Mouse (Mus musculus) myocyte (in vitro differentiated cells): ENCODE measurements around the gene Plekhm1. TPM values are rescaled to one million over a fixed set of nuclear protein-coding genes. Genes with fewer than 3 reads are reported as not detected.

Source experiments
- H3K27me3 ChIP-seq: one replicate; pipeline ENCODE4 v1.6.1; 2011; ENCODE audit not compliant: control insufficient read depth, insufficient read depth, insufficient read length
- H3K36me3 ChIP-seq: one replicate; pipeline ENCODE4 v1.6.1; 2011; ENCODE audit not compliant: control insufficient read depth, insufficient read depth
- H3K4me2 ChIP-seq: one replicate; pipeline ENCODE4 v1.6.1; 2011; ENCODE audit warnings: low read depth, control low read depth
- H3K4me3 ChIP-seq: one replicate; pipeline ENCODE4 v1.5.1; 2011; ENCODE audit warnings: mild to moderate bottlenecking, control low read depth, moderate library complexity
- H3K79me2 ChIP-seq: one replicate; pipeline ENCODE4 v1.6.1; 2011; ENCODE audit not compliant: control insufficient read depth, insufficient read depth
- H3ac ChIP-seq: one replicate; pipeline ENCODE4 v1.6.1; 2011; ENCODE audit not compliant: control insufficient read depth, insufficient read length
- CEBPB ChIP-seq: IDR thresholded peaks from 2 replicates; pipeline ENCODE4 v1.6.1; 2011; ENCODE audit warnings: mild to moderate bottlenecking, moderate library complexity; ENCODE audit not compliant: poor library complexity, insufficient read depth, severe bottlenecking
- E2F4 ChIP-seq: IDR thresholded peaks from one replicate; pipeline ENCODE4 v1.6.1; 2011; ENCODE audit warnings: mild to moderate bottlenecking, control low read depth, moderate library complexity; ENCODE audit not compliant: insufficient read depth
- MAX ChIP-seq: IDR thresholded peaks from one replicate; pipeline ENCODE4 v1.6.1; 2011; ENCODE audit warnings: low read depth, mild to moderate bottlenecking, control low read depth
- MYOD1 ChIP-seq, 3 experiments: IDR thresholded peaks; one replicate each; pipeline ENCODE4 v1.6.1; 2011; ENCODE audit warnings: control low read depth in 2 of 3, low read depth in 2 of 3, mild to moderate bottlenecking in 2 of 3, moderate library complexity in 1 of 3; ENCODE audit not compliant: insufficient read length in 2 of 3, control insufficient read depth in 1 of 3
- MYOG ChIP-seq, 3 experiments: IDR thresholded peaks; one replicate each; pipeline ENCODE4 v1.6.1; 2011; ENCODE audit warnings: control low read depth in 2 of 3, low read depth in 2 of 3, mild to moderate bottlenecking in 2 of 3; ENCODE audit not compliant: insufficient read length in 2 of 3, control insufficient read depth in 1 of 3, insufficient read depth in 1 of 3
- POLR2A ChIP-seq: IDR thresholded peaks from one replicate; pipeline ENCODE4 v1.6.1; 2011; ENCODE audit warnings: low read depth, mild to moderate bottlenecking, control low read depth, moderate library complexity; ENCODE audit not compliant: insufficient read length
- POLR2AphosphoS2 ChIP-seq: IDR thresholded peaks from one replicate; pipeline ENCODE4 v1.6.1; 2011; ENCODE audit warnings: low read depth, control low read depth; ENCODE audit not compliant: insufficient read length
- REST ChIP-seq: IDR thresholded peaks from one replicate; pipeline ENCODE4 v1.6.1; 2011; ENCODE audit warnings: mild to moderate bottlenecking, control low read depth, moderate library complexity; ENCODE audit not compliant: insufficient read depth, insufficient read length
- SRF ChIP-seq: IDR thresholded peaks from one replicate; pipeline ENCODE4 v1.6.1; 2011; ENCODE audit warnings: low read depth; ENCODE audit not compliant: control insufficient read depth, insufficient read length
- TCF12 ChIP-seq: IDR thresholded peaks from one replicate; pipeline ENCODE4 v1.6.1; 2011; ENCODE audit warnings: mild to moderate bottlenecking, control low read depth; ENCODE audit not compliant: poor library complexity, insufficient read depth, severe bottlenecking
- TCF3 ChIP-seq: IDR thresholded peaks from one replicate; pipeline ENCODE4 v1.6.1; 2011; ENCODE audit warnings: low read depth, control low read depth; ENCODE audit not compliant: insufficient read length
- USF1 ChIP-seq: IDR thresholded peaks from one replicate; pipeline ENCODE4 v1.6.1; 2011; ENCODE audit warnings: low read depth, mild to moderate bottlenecking, control low read depth, moderate library complexity
- polyA plus RNA-seq: library from polyadenylated mRNA; unstranded; fragments of >200 nt; fragmentation: generic; extraction: Trizol; gene quantifications from one replicate; pipeline ENCODE4 v1.2.1, GENCODE M21; 2012; ENCODE audit warnings: missing spikeins

The Plekhm1 gene
- polyA plus RNA-seq, 1 experiment = 12.2 TPM

DNA sequence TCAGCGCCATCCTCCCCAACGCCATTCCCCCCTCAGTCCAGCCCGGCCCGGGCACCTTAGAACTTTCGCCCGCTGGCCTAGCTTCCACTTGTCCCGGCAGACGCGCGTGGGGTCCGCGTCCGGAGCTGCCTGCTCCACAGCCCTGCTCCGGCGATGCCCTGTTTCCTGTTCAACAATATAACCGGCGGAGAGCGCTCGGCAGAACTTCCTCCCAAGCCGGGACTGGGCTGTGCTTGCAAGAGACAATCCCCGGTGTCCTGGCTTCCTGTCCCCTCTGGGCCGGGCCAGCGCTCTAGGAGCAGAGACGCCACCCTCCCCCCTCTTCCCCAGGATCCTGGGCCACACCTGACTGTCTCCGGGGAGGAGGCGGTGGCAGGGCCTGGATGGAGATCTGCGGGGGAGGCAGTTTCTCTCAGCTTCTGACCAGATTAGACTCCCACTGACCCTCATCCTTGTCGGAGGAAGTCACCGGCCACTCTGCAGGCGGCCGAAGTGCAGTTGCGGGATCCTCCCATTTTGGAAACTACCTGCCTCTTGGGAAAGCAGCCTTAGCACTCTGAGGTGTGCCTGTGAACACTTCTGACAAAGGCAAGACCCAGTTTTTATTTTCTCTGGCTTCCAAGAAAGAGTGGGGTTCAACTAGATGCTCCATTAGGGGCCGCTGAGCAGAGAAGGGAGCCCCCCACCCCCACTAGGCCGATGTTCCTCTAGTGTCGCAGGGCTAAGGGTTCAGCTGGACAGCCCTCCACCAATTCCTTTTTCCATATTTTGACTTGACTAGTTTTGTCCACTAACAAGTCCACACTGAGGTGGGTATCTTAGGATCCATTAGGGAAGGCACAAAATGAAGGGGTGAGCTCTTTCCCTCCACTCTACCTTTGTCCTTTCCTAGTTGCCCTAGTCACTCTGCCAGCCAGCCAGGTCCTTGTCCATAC is 49.0 kb downstream of the Plekhm1 start, which contains the start of gene Arhgap27:
Gene Arhgap27, minus strand, starts transcription at position 479 of the 935 bp plus-strand sequence.
- H3K27me3 ChIP-seq = peaks cover 5% of the 10 kb centered on the region
- TF ChIP-seq POLR2AphosphoS2 (peak; percentile 4), E2F4 (no peak)
- H3K4me3 ChIP-seq = no peak within 1 kb of the TSS

DNA sequence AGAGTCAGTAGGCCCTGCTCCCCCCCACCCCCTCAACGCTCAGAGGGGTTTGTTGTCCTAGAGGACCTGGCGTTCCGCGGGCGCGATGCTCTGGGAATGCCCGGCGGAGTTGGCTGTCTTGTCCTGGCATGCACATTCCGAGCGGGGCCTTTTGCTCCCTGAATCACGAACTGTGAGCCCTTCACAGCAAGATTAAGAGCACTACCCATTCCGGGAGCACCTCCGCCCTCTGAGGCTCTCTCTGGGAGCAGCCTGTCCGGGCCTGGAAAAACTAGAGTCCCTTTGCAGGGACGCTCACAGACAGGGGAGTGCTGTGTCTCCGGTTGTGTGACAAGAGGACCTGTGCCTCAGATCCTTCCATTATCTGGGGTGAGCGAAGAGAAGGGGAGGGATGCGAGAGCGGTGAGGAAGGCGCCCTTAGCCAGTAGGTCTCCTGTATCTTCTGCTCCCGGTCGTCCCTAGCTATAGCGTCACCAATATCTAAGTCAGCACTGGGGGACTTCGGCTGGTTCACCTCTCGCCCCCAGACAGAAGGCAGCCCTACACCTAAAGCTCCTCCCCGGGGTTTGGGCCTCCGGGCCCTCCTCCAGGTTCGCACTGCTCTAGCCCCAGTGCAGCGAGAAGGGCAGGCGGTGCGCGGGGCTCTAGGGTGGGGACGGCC is 49.8 kb downstream of the Plekhm1 start:
- H3ac ChIP-seq = no peak overlapping the region
- peaks cover 5% of the 10 kb centered on the region for H3K27me3 ChIP-seq
- H3K36me3 ChIP-seq = no peaks in the 10 kb centered on the region
- H3K4me2 ChIP-seq = no peak overlapping the region
- no peak overlapping the region for H3K4me3 ChIP-seq
- no peaks in the 10 kb centered on the region for H3K79me2 ChIP-seq
- TF ChIP-seq REST = no peak
- TF ChIP-seq SRF = no peak
- no peak for TF ChIP-seq TCF12
- no peak for TF ChIP-seq E2F4
- TF ChIP-seq POLR2A = no peak

More for the DNA sequence above, 49.0 kb downstream of the Plekhm1 start, which contains the start of gene Arhgap27:
- Histone ChIP-seq H3K79me2 (no peaks in the 10 kb centered on the region), H3K36me3 (no peaks in the 10 kb centered on the region), H3ac (no peak within 1 kb of the TSS), H3K4me2 (no peak within 1 kb of the TSS)

DNA sequence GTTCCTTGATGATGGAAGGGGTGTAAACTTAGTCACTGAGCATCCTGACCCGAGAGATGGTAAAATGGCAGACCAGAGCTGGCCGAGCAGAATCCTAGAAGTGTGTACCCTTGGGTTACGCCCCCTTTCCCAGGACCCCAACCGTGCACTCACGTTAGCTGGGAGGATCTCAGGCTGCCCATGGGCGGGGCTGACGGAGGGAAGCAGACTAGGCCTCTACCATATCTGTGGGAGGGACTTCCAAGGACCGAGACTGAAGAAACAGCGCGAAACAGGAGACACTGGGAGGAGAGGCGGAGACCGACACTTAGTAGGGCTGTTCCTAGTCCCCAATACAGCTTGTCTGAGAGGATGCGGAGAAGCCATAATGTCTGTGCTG is 50.4 kb downstream of the Plekhm1 start:
- no peak overlapping the region for H3K4me3 ChIP-seq
- no peak overlapping the region for H3K4me2 ChIP-seq
- H3K27me3 ChIP-seq = peaks cover 5% of the 10 kb centered on the region
- no peak overlapping the region for H3ac ChIP-seq
- H3K36me3 ChIP-seq = no peaks in the 10 kb centered on the region
- TF ChIP-seq USF1 (no peak), MYOD1 (IDR thresholded peaks at IDR 0.05; ENCODE audit: control insufficient read depth in 1 of 3, insufficient read length in 2 of 3, low read depth in 2 of 3) (no peak), TCF3 (no peak), CEBPB (no peak), SRF (no peak), POLR2AphosphoS2 (no peak), TCF12 (no peak), POLR2A (no peak), MAX (no peak), MYOG (IDR thresholded peaks at IDR 0.05; ENCODE audit: control insufficient read depth in 1 of 3, insufficient read depth in 1 of 3, insufficient read length in 2 of 3, low read depth in 2 of 3) (no peak), E2F4 (no peak), REST (no peak)
- no peaks in the 10 kb centered on the region for H3K79me2 ChIP-seq

DNA sequence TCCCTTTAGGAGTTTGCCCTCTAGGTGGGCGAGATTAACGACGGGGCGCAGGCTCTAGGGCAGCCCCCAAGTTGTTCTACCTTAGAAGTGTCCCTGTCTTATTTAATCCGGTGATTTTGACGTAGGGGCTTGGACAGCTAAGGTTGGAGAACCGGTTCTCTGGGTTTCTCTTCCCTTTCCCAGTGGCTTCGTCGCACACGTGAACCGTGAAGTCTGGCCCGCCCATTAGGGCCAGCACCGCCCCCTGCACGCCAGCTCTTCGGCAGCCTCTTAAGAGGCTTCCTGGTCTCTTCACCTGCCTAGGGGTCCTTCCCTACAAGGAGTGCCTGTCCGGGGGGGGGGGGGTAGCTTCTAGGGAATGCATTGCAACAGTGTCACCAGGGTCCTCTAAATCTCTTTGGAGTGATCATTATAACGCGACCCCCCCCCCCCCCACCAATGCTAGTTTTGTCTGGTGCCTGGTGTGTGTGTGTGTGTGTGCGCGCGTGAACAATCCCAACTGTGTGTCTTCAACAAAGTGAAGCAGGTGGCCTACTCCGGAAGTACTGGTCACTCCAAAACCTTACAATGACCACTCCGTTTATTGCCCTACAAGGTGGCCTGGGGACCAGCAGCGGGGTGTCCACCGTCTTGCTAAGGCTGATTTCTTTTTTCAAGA is 51.0 kb downstream of the Plekhm1 start:
- peaks cover 5% of the 10 kb centered on the region for H3K27me3 ChIP-seq
- H3K36me3 ChIP-seq = no peaks in the 10 kb centered on the region
- H3ac ChIP-seq = no peak overlapping the region
- TF ChIP-seq POLR2A = no peak
- no peak overlapping the region for H3K4me2 ChIP-seq
- H3K4me3 ChIP-seq = no peak overlapping the region
- no peaks in the 10 kb centered on the region for H3K79me2 ChIP-seq

DNA sequence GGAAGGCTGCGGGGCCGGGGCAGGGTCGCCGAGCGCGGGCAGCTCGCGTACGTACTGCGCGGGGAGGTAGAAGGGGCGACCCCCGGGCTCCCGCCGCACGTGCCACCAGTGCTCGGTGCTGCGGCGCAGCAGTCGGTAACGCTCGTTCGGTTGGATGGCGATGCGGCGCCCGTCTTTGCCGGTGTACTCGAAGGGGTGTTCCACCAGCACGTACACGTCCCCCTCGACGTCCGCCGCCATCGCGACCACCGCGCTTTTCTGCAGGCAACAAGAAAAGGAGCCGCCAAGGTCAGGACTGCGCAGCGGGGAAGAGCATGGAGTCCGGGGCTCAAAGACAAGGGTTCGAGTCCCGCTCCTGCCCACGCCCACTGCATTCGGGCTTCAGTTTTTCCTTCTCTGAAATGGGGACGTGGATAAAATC is 51.8 kb downstream of the Plekhm1 start:
- H3ac ChIP-seq = no peak overlapping the region
- H3K27me3 ChIP-seq = peaks cover 5% of the 10 kb centered on the region
- H3K4me3 ChIP-seq = no peak overlapping the region
- TF ChIP-seq TCF12 = no peak
- no peak for TF ChIP-seq MYOG (IDR thresholded peaks at IDR 0.05; ENCODE audit: control insufficient read depth in 1 of 3, insufficient read depth in 1 of 3, insufficient read length in 2 of 3, low read depth in 2 of 3)
- TF ChIP-seq CEBPB = no peak
- no peak for TF ChIP-seq TCF3
- no peak for TF ChIP-seq POLR2AphosphoS2
- TF ChIP-seq SRF = no peak
- TF ChIP-seq MAX = no peak
- no peak for TF ChIP-seq USF1
- TF ChIP-seq MYOD1 (IDR thresholded peaks at IDR 0.05; ENCODE audit: control insufficient read depth in 1 of 3, insufficient read length in 2 of 3, low read depth in 2 of 3) = no peak
- no peak for TF ChIP-seq E2F4
- no peak for TF ChIP-seq POLR2A
- no peak for TF ChIP-seq REST
- no peaks in the 10 kb centered on the region for H3K79me2 ChIP-seq
- no peaks in the 10 kb centered on the region for H3K36me3 ChIP-seq
- H3K4me2 ChIP-seq = peak overlapping the region; percentile 85
